Mouse (Mus musculus): ENCODE results near the gene Gm44965. TPM values are rescaled to one million over a fixed set of nuclear protein-coding genes. Genes with fewer than 3 reads are reported as not detected.

Gene Gm44965
- polyA plus RNA-seq, 1 experiment from 2014 or later, result not detected

DNA sequence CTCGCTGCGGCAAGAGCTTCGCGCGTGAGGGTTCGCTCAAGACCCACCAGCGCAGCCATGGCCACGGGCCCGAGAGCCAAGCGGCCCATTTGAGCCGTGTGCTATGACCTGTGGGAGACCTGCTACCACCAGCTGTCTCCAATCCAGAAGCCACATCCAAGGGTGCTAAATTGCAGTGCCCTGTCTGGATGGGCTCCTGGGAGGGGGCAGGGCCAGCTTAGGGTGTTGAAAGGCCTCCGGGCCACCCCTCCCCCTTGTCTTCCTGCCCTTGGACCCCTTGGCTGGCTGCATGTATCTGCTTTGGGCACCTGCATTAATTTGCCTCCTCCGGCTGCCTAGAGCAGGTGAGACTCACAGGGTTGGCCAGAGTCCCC, 35.9 kb downstream of the Gm44965 start:
- Histone ChIP-seq H3K9me3 (no peaks in the 10 kb centered on the region), H3K36me3 (no peaks in the 10 kb centered on the region), H3K9ac (peak overlapping the region; percentile 71), H3K4me3 (peak overlapping the region; percentile 45), H3K4me2 (peak overlapping the region; percentile 78), H3K27ac (replicated peaks) (peak overlapping the region; percentile 46; the same call in 1 of the 2 replicates), H3K4me1 (replicated peaks) (peaks cover 29% of the 10 kb centered on the region), H3K27me3 (peaks cover 42% of the 10 kb centered on the region)
- 15% methylated on average over 13 of the region's 13 CpGs for WGBS
- ATAC-seq (ENCODE audit: low read depth), result peak; percentile 41

DNA sequence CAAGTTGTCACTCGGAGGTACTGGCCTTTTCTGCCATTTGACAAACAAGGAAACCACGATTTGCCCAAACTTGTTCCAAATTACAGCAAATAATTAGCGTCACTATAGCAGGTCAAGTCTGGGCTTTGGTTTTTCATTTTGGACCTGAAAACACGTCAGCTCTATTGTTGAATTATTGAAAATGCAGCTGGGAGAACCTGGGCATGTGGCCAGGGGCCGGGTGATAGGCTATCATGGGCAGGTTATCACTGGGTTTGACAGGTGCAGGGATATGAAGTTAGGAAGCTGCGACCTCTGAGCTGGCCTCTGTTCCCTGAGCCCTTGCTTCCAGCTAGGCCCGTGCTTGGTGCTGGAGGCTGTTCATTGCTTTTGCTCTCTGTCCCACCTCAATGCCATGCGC, 37.1 kb downstream of the Gm44965 start:
- 94% methylated on average over 8 of the region's 8 CpGs for WGBS
- Histone ChIP-seq H3K9me3 (no peaks in the 10 kb centered on the region), H3K27me3 (peaks cover 36% of the 10 kb centered on the region), H3K36me3 (no peaks in the 10 kb centered on the region), H3K9ac (no peak overlapping the region), H3K4me1 (replicated peaks) (peaks cover 29% of the 10 kb centered on the region), H3K27ac (replicated peaks) (no peak overlapping the region), H3K4me3 (no peak overlapping the region), H3K4me2 (no peak overlapping the region)
- no peak for ATAC-seq (ENCODE audit: low read depth)

DNA sequence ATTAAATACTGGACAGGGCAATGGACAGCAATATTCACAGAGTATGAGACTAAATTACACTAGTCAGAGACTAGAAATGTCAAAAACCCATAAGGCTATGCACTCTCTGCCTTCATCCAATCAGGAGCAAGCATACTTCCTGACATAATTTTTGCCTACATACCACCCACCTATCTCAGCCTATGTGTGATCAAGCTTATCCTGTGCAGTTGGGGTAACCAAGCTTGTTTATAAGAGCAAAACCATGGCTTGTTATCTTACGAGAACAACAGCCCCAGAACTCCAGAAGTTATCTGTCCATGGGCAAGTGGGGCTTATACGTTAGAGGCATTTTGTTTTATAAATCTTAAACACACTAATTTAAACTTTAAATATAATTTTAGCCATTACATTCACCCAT, 41.4 kb downstream of the Gm44965 start:
- ATAC-seq (ENCODE audit: low read depth), result no peak
- H3K9me3 ChIP-seq, result no peaks in the 10 kb centered on the region
- peaks cover 2% of the 10 kb centered on the region for H3K27me3 ChIP-seq
- no peaks in the 10 kb centered on the region for H3K36me3 ChIP-seq
- 90% methylated on average over 2 of the region's 2 CpGs for WGBS
- no peak overlapping the region for H3K4me2 ChIP-seq
- no peak overlapping the region for H3K4me3 ChIP-seq
- no peak overlapping the region for H3K9ac ChIP-seq
- no peak overlapping the region for H3K27ac ChIP-seq (replicated peaks)
- 0 out of 2 replicates have a peak, but pooled peaks cover 3% of the 10 kb centered on the region for H3K4me1 ChIP-seq (replicated peaks)

DNA sequence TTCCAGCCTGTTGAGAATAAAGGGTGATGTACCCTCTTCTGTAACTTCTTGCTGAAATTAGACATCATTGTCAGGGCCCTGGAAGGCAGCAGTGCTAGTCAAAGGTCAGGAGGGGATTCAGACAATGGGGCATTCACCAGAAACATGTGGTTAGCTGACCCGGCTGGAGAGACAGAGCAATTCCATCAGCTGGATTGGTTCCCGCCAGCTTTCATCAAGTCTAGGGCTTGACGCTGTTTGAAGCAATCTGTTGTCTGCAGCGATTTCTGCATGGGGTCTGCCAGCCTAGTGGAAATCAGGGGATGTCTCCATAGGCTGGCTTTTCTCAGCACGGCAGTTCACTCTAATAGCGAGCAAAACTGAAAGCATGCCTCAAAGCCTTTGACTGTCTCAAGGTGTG, 42.8 kb downstream of the Gm44965 start:
- H3K4me2 ChIP-seq, result no peak overlapping the region
- no peaks in the 10 kb centered on the region for H3K27me3 ChIP-seq
- no peak overlapping the region for H3K27ac ChIP-seq (replicated peaks)
- H3K9ac ChIP-seq, result no peak overlapping the region
- H3K36me3 ChIP-seq, result no peaks in the 10 kb centered on the region
- WGBS, result 32% methylated on average over 6 of the region's 6 CpGs
- H3K4me1 ChIP-seq (replicated peaks), result 0 out of 2 replicates have a peak, but pooled peaks cover 3% of the 10 kb centered on the region
- ATAC-seq (ENCODE audit: low read depth), result no peak
- H3K4me3 ChIP-seq, result no peak overlapping the region
- no peaks in the 10 kb centered on the region for H3K9me3 ChIP-seq

DNA sequence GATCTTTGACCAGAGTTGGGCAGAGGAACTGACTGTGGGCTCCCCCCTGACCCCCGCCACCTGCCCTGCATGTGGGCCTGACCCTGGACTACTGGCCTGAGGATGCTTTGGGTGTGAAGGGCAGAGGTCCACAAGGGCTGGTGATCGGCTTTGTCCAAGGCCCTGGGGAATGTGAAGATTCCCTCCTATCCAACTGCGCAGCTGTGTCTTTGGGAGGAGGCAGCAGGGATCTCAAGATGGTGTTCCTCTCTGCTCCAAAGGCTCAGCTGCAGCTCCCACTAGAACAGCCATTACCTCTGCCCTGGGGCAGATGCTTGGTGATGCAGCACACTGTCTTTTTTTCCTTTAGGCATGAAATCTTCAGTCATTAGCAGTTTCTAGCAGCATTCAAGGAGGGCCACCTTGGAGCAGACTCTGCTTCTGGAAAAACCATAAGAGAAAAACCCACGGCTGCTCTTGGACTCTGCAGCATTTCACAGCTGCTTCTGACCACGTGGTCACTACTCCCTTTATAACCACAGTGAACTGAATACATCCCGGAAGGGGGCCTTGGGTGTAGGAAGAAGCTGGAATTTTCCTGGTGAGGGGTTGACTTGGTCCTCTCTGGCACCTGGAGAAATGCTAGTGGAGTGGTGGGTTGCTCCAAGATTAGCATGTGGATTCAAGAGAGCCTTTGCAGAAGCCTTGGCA, 44.2 kb downstream of the Gm44965 start:
- ATAC-seq (ENCODE audit: low read depth), result no peak
- no peak overlapping the region for H3K9ac ChIP-seq
- no peak overlapping the region for H3K4me3 ChIP-seq
- no peak overlapping the region for H3K4me2 ChIP-seq
- H3K27me3 ChIP-seq, result no peaks in the 10 kb centered on the region
- H3K4me1 ChIP-seq (replicated peaks), result 0 out of 2 replicates have a peak, but pooled peaks cover 3% of the 10 kb centered on the region
- no peaks in the 10 kb centered on the region for H3K9me3 ChIP-seq
- H3K36me3 ChIP-seq, result no peaks in the 10 kb centered on the region
- 62% methylated on average over 6 of the region's 6 CpGs for WGBS
- no peak overlapping the region for H3K27ac ChIP-seq (replicated peaks)

DNA sequence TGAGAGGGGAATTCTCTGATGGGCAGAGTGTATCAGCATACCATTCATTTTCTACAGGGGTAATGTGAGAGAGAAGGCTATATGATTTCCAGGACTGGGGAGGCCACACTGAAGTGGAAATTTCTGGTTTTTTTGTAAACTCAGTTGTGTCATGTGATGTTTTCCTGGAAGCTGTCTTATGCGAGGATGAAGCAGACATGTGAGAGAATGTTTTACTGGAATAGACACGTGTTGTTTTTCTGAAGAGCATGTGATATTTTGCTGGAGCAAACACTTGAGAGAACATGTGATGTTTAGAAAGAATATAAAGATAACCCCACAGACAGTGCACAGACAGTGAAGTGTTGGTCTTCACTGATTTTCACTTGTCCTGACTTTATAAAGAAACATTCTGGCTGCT, 44.8 kb downstream of the Gm44965 start:
- no peaks in the 10 kb centered on the region for H3K36me3 ChIP-seq
- no peak overlapping the region for H3K4me3 ChIP-seq
- no peaks in the 10 kb centered on the region for H3K27me3 ChIP-seq
- H3K9me3 ChIP-seq, result no peaks in the 10 kb centered on the region
- H3K4me2 ChIP-seq, result no peak overlapping the region
- 0 out of 2 replicates have a peak, but pooled peaks cover 3% of the 10 kb centered on the region for H3K4me1 ChIP-seq (replicated peaks)
- ATAC-seq (ENCODE audit: low read depth), result no peak
- no peak overlapping the region for H3K27ac ChIP-seq (replicated peaks)
- WGBS, result 85% methylated on average over 2 of the region's 2 CpGs
- no peak overlapping the region for H3K9ac ChIP-seq

DNA sequence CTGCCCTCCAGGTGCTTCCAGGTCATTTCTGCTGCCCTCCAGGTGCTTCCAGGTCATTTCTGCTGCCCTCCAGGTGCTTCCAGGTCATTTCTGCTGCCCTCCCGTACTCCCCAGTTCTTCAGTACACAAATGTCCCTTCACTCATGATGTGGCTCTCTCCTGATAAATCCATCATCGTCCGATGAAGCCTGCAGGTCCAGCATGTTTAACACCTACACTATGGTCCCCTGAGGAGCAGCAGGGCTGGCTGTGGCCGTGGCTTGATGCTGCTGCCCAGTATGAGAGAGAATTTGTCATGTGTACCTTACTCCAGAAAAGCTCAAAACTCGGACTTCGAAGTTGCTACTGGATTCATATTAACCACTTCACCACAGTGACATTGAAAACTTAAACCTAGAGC, 47.6 kb downstream of the Gm44965 start:
- Histone ChIP-seq H3K4me1 (replicated peaks) (0 out of 2 replicates have a peak, but pooled peaks cover 3% of the 10 kb centered on the region), H3K4me2 (no peak overlapping the region), H3K9ac (no peak overlapping the region), H3K27me3 (no peaks in the 10 kb centered on the region), H3K9me3 (no peaks in the 10 kb centered on the region), H3K4me3 (no peak overlapping the region), H3K36me3 (no peaks in the 10 kb centered on the region), H3K27ac (replicated peaks) (no peak overlapping the region)
- no peak for ATAC-seq (ENCODE audit: low read depth)
- WGBS, result 80% methylated on average over 6 of the region's 6 CpGs

DNA sequence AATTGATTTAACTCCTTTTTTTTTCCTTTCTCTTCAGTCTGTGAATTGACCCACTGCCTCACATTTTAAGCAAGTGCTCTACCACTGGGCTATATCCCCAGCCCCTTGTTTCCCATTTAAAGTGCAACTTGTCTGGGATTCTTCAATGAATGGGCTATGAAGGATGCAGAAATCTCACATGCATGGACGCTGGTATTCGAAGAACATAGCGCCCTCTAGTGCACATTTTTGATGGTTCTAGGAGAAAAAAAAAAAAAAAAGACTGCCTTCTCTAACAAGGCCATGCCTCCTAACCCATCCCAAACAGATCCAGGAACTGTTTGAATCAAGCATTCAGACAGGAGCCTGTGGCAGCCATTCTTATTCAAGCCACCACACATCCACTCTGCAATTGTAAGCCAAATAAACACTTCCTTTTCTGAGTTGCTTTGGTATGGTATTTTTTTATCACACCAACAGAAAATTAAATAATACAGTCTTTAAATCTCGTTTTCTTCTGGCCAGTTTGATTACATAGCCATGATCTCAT, 49.1 kb downstream of the Gm44965 start:
- Histone ChIP-seq H3K9ac (no peak overlapping the region), H3K27ac (replicated peaks) (no peak overlapping the region), H3K27me3 (no peaks in the 10 kb centered on the region), H3K4me2 (no peak overlapping the region), H3K36me3 (no peaks in the 10 kb centered on the region), H3K4me1 (replicated peaks) (0 out of 2 replicates have a peak, but pooled peaks cover 2% of the 10 kb centered on the region), H3K9me3 (no peaks in the 10 kb centered on the region), H3K4me3 (no peak overlapping the region)
- no peak for ATAC-seq (ENCODE audit: low read depth)
- WGBS, result 21% methylated on average over 4 of the region's 4 CpGs

DNA sequence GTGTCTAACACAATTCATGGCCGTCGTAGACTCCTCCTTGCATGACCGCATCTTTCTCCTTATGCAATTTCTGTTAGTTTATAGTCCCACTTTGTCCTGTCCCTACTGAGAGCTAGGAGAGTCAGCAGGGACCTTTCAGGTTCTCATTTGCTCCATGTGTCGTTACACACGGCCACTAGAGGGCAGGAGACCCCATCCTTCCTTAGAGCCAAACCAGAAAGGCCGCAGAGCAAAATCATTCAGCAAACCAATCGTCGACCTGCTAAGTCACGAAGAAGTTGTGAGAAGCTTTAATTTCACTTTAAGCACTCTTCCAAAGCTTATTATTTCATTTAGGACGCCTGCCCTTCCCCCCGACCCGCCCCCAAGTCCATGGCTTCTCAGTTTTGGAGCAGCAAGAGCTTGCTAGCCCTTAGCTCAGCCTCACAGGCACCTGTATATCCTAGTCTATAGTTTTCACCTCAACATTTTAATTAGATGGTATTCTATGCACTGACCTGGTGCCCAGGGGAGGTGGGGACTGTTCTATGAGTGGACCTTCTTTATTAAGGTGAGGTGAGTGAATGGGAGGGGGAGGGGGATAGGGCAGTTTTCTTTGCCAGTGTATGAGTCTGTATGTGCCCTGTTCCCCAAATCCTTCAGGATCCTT, 52.0 kb downstream of the Gm44965 start:
- H3K4me3 ChIP-seq, result no peak overlapping the region
- H3K27ac ChIP-seq (replicated peaks), result no peak overlapping the region
- H3K36me3 ChIP-seq, result no peaks in the 10 kb centered on the region
- no peak overlapping the region for H3K4me2 ChIP-seq
- no peaks in the 10 kb centered on the region for H3K4me1 ChIP-seq (replicated peaks)
- no peaks in the 10 kb centered on the region for H3K27me3 ChIP-seq
- ATAC-seq (ENCODE audit: low read depth), result no peak; the same call in 1 of the 2 replicates
- no peak overlapping the region for H3K9ac ChIP-seq
- WGBS, result 14% methylated on average over 12 of the region's 12 CpGs
- H3K9me3 ChIP-seq, result no peaks in the 10 kb centered on the region

DNA sequence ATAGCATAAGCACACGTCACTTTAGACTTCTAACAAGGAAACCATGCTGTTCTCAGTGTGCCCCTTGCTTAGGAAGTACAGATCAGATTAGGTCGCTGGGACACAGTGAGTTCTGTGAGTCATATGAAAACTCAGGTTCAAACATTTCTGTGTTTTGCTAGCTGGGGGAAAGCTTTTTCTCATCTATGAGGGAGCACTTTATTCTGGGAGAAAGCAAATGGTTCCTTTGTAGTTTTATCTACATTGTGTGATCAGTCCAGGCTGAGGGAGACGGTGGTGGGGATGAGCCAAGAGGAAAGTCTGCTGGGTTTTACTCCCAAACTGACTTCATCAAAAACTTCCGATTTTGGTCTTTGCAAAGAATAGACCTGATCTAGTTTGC, 52.6 kb downstream of the Gm44965 start:
- H3K4me2 ChIP-seq, result no peak overlapping the region
- no peak overlapping the region for H3K27ac ChIP-seq (replicated peaks)
- no peaks in the 10 kb centered on the region for H3K9me3 ChIP-seq
- WGBS, result 86% methylated on average over 4 of the region's 4 CpGs
- H3K9ac ChIP-seq, result no peak overlapping the region
- H3K4me1 ChIP-seq (replicated peaks), result no peaks in the 10 kb centered on the region
- ATAC-seq (ENCODE audit: low read depth), result no peak
- no peak overlapping the region for H3K4me3 ChIP-seq
- H3K36me3 ChIP-seq, result no peaks in the 10 kb centered on the region
- H3K27me3 ChIP-seq, result no peaks in the 10 kb centered on the region

DNA sequence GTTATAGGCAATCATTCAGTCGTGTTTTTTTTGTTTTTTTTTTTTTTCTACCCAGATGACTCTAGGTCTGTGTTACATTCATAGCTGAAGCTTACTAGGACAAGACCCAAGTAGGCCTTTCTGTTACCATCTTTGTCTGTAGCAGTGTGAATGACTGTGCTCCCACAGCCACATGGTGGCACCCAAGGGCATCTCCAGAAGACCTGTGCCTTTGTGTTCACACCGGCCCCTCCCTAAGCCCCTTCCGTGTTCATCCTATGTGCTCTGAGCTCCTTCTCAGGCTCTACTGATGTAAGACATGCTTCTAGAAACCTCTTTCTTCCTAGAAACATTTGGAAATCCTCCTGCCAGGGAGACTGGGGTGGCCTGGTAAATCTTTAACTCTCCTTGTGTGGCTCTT, 53.3 kb downstream of the Gm44965 start, which contains the start of gene Gimap8:
Gimap8 (plus strand) TSS at position 240 of the 400 bp plus-strand sequence.
- no peaks in the 10 kb centered on the region for H3K9me3 ChIP-seq
- no peak for ATAC-seq (ENCODE audit: low read depth)
- WGBS, result 45% methylated on average over 3 of the region's 3 CpGs
- H3K4me2 ChIP-seq, result no peak within 1 kb of the TSS
- H3K9ac ChIP-seq, result no peak within 1 kb of the TSS
- H3K36me3 ChIP-seq, result no peaks in the 10 kb centered on the region
- no peak within 1 kb of the TSS for H3K27ac ChIP-seq (replicated peaks)
- H3K4me3 ChIP-seq, result no peak within 1 kb of the TSS
- no peaks in the 10 kb centered on the region for H3K4me1 ChIP-seq (replicated peaks)
- H3K27me3 ChIP-seq, result no peaks in the 10 kb centered on the region

DNA sequence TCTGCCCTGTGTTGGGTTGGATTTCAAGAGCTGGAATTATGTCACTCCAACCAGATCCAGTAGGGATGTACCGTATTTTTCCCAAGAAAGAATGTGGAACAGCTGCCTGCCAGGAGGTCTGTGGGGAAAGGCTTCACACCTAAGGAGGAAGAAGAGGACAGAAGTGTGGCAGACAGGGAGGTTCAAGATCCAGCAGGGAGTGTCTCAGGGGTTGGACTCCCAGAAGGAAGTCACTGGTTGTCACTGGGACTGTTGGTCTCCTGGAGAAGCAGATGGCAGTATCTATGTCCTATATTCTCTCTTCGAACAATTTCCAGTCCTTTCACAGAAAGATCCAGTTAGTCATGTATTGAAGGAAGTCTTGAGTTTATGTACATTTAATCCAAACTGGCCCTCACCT, 53.9 kb downstream of the Gm44965 start:
- no peak overlapping the region for H3K4me3 ChIP-seq
- no peaks in the 10 kb centered on the region for H3K4me1 ChIP-seq (replicated peaks)
- 90% methylated on average over 2 of the region's 2 CpGs for WGBS
- no peaks in the 10 kb centered on the region for H3K36me3 ChIP-seq
- H3K9me3 ChIP-seq, result no peaks in the 10 kb centered on the region
- H3K27ac ChIP-seq (replicated peaks), result no peak overlapping the region
- ATAC-seq (ENCODE audit: low read depth), result no peak
- no peak overlapping the region for H3K9ac ChIP-seq
- H3K27me3 ChIP-seq, result no peaks in the 10 kb centered on the region
- no peak overlapping the region for H3K4me2 ChIP-seq

Measured in neural tube, embryonic 13.5 days (tissue).